Mouse (Mus musculus) liver, embryonic 14.5 days (tissue): ENCODE data around the gene Snx32.

Source experiments
- CTCF ChIP-seq: IDR thresholded peaks from 2 replicates; pipeline ENCODE4 v1.5.1; 2016; ENCODE audit warnings: antibody characterized with exemption, low read depth, control low read depth
- EP300 ChIP-seq: IDR thresholded peaks from 2 replicates; pipeline ENCODE4 v1.6.1; 2016; ENCODE audit warnings: antibody characterized with exemption, low read depth

DNA sequence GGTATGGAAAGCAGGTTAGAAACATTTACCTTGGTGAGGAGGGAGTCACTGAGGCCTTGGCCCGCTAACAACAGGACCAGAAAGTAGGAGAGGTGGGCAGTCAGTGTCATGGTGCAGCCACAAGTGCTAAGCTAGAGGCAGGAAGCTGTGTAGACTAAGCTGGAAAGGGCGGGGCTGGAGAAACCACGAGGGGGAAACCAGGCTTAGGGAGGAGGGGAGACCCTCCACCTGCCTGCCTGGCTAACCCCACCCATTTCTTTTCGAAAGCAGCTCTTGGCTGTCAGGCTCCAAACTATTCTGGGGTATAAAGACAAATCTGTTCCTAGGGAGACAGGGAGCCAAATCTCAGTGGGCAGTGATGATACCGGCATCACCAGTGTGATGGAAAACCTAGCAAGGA is 42.0 kb downstream of the Snx32 start, which contains the start of gene Ctsw:
- TF ChIP-seq EP300 (no peak), CTCF (no peak)
